Mouse (Mus musculus) olfactory bulb, adult 2 months (tissue): ENCODE data around the gene Repin1. TPM values are rescaled to one million over a fixed set of nuclear protein-coding genes. Genes with fewer than 3 reads are reported as not detected.

Source experiments
- H3K27ac ChIP-seq: fragments of 200-500 bp; 2 replicates; pipeline ENCODE4 v1.5.1; 2012; ENCODE audit warnings: low read depth, low read length; ENCODE audit not compliant: insufficient read depth
- H3K4me1 ChIP-seq: fragments of 200-500 bp; 2 replicates; pipeline ENCODE4 v1.6.1; 2012; ENCODE audit warnings: low read length; ENCODE audit not compliant: control insufficient read depth, insufficient read depth
- H3K4me3 ChIP-seq: fragments of 200-500 bp; 2 replicates; pipeline ENCODE4 v1.5.1; 2012; ENCODE audit warnings: mild to moderate bottlenecking, low read depth, low read length, moderate library complexity; ENCODE audit not compliant: insufficient read depth
- CTCF ChIP-seq: fragments of 200-500 bp; IDR thresholded peaks from 2 replicates; pipeline ENCODE4 v1.5.1; 2012; ENCODE audit warnings: low read depth, mild to moderate bottlenecking, low read length, moderate library complexity; ENCODE audit not compliant: insufficient read depth
- POLR2A ChIP-seq: fragments of 200-500 bp; IDR thresholded peaks from 2 replicates; pipeline ENCODE4 v1.6.1; 2012; ENCODE audit warnings: mild to moderate bottlenecking, low read depth, low read length, moderate library complexity; ENCODE audit not compliant: insufficient read depth
- WGBS: fragments of 180-500 bp; shearing (Covaris S2); methylation state at CpG from one replicate; pipeline ENCODE4 v1.1.7; 2018; 5-methylcytosine and 5-hydroxymethylcytosine counted together
- polyA plus RNA-seq: library from polyadenylated mRNA; stranded (reverse); fragments of >200 nt; gene quantifications from 2 replicates; pipeline ENCODE4 v1.2.4, GENCODE M21; 2012; ENCODE audit warnings: low replicate concordance; ENCODE audit not compliant: missing spikeins, insufficient read depth, insufficient read length

Repin1 gene
- polyA plus RNA-seq, 1 experiment: not detected

- peaks cover 14% of the 10 kb centered on the region for H3K4me1 ChIP-seq
- H3K27ac ChIP-seq: no peak overlapping the region
- TF ChIP-seq CTCF (no peak), POLR2A (no peak)
- no peak overlapping the region for H3K4me3 ChIP-seq
- 81% methylated on average over 10 of the region's 10 CpGs for WGBS
Measured at GRCm38 (mm10) chr6:48573280-48573679, 20.4 kb upstream of the Repin1 start.

- Histone ChIP-seq H3K4me1 (peaks cover 8% of the 10 kb centered on the region), H3K4me3 (no peak overlapping the region), H3K27ac (no peak overlapping the region)
- TF ChIP-seq POLR2A (no peak), CTCF (no peak)
- 85% methylated on average over 3 of the region's 3 CpGs for WGBS
Measured at GRCm38 (mm10) chr6:48573981-48574380, 19.7 kb upstream of the Repin1 start.

GRCm38 (mm10) chr6:48578736-48579135, 14.9 kb upstream of the Repin1 start:
- Histone ChIP-seq H3K27ac (no peak overlapping the region), H3K4me1 (peaks cover 2% of the 10 kb centered on the region; the same call in 1 of the 2 replicates), H3K4me3 (no peak overlapping the region)
- WGBS: 73% methylated on average over 5 of the region's 5 CpGs
- TF ChIP-seq CTCF: no peak
- TF ChIP-seq POLR2A: no peak

GRCm38 (mm10) chr6:48579215-48579648, 14.5 kb upstream of the Repin1 start:
- no peak for TF ChIP-seq CTCF
- no peak for TF ChIP-seq POLR2A
- Histone ChIP-seq H3K4me3 (no peak overlapping the region), H3K27ac (no peak overlapping the region), H3K4me1 (peaks cover 2% of the 10 kb centered on the region; the same call in 1 of the 2 replicates)
- WGBS: 15% methylated on average over 5 of the region's 5 CpGs

GRCm38 (mm10) chr6:48581257-48581656, 12.4 kb upstream of the Repin1 start:
- TF ChIP-seq POLR2A: no peak
- TF ChIP-seq CTCF: no peak
- Histone ChIP-seq H3K4me3 (no peak overlapping the region), H3K27ac (no peak overlapping the region), H3K4me1 (peaks cover 2% of the 10 kb centered on the region; the same call in 1 of the 2 replicates)
- 27% methylated on average over 3 of the region's 3 CpGs for WGBS

- 55% methylated on average over 3 of the region's 3 CpGs for WGBS
- Histone ChIP-seq H3K27ac (no peak overlapping the region), H3K4me1 (peaks cover 2% of the 10 kb centered on the region; the same call in 1 of the 2 replicates), H3K4me3 (no peak overlapping the region)
- TF ChIP-seq CTCF: no peak
- TF ChIP-seq POLR2A: no peak
Measured at GRCm38 (mm10) chr6:48582037-48582436, 11.6 kb upstream of the Repin1 start.

GRCm38 (mm10) chr6:48589194-48589750, 4.4 kb upstream of the Repin1 start, which contains the start of gene Gm45021:
Gene Gm45021 (plus strand): TSS chr6:48589610.
- TF ChIP-seq CTCF (no peak), POLR2A (no peak)
- Histone ChIP-seq H3K4me3 (no peak within 1 kb of the TSS), H3K4me1 (peaks cover 11% of the 10 kb centered on the region), H3K27ac (no peak within 1 kb of the TSS; the same call in 1 of the 2 replicates)
- 26% methylated on average over 6 of the region's 6 CpGs for WGBS

GRCm38 (mm10) chr6:48591221-48591845, 2.4 kb upstream of the Repin1 start:
- Histone ChIP-seq H3K4me3 (no peak overlapping the region), H3K4me1 (peaks cover 24% of the 10 kb centered on the region), H3K27ac (no peak overlapping the region)
- 65% methylated on average over 3 of the region's 3 CpGs for WGBS
- TF ChIP-seq POLR2A: no peak

- WGBS: 87% methylated on average over 6 of the region's 6 CpGs
- Histone ChIP-seq H3K27ac (no peak overlapping the region), H3K4me3 (no peak overlapping the region), H3K4me1 (peaks cover 28% of the 10 kb centered on the region)
- TF ChIP-seq CTCF (no peak), POLR2A (no peak)
Measured at GRCm38 (mm10) chr6:48591871-48592270, 1.8 kb upstream of the Repin1 start.
